Mouse (Mus musculus): ENCODE results near the gene Tcp10c. TPM values are rescaled to one million over a fixed set of nuclear protein-coding genes. Genes with fewer than 3 reads are reported as not detected.
A peak's percentile ranks its signal among the peaks of the same experiment; 100 is the strongest.
"Not testable (repeated sequence)": the region's sequence is repeated elsewhere in the genome, so short reads cannot be mapped to it uniquely, and the experiment has no call there.

Gene Tcp10c
- polyA plus RNA-seq, 1 experiment from 2014 or later: not detected

DNA sequence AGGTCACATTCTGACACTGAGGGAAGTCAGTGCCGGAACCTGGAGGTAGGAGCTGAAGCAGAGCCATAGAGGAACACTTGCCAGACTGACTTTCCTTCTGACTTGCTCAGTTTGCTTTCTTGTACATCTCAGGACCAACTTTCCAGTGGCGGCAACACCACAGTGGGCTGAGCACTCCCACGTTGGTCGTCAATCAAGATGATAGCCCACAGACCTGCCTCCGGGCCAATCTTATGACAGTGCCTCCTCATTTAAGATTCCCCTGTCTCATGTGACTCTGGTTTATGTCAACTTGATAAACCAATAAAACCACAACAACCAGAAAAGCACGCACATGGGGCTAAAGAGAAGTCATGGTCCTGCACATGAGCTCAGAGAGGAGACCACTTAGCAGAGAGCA lies 52.3 kb downstream of the Tcp10c start:
- H3K4me2 ChIP-seq; H3K36me3 ChIP-seq (ENCODE audit: control insufficient read depth, insufficient read depth, low read length); H3K9me3 ChIP-seq (ENCODE audit: control insufficient read depth, low read length); DNase-seq (ENCODE audit: low spot score, missing footprints); H3K27ac ChIP-seq (ENCODE audit: low read depth, low read length); ATAC-seq (ENCODE audit: low FRiP score); H3K27me3 ChIP-seq (ENCODE audit: control insufficient read depth, insufficient read depth, low read length); H3K9ac ChIP-seq (ENCODE audit: low read length); H3K4me1 ChIP-seq (ENCODE audit: control insufficient read depth, insufficient read depth, low read length); H3K4me3 ChIP-seq (ENCODE audit: low read depth, low read length): not testable (repeated sequence)
- 95% methylated on average over 5 of the region's 6 CpGs for WGBS

GRCm38 (mm10) chr17:13407621-13408256 lies 53.4 kb downstream of the Tcp10c start:
- not testable (repeated sequence) for H3K4me3 ChIP-seq (ENCODE audit: low read depth, low read length); H3K36me3 ChIP-seq (ENCODE audit: control insufficient read depth, insufficient read depth, low read length); H3K27ac ChIP-seq (ENCODE audit: low read depth, low read length); DNase-seq (ENCODE audit: low spot score, missing footprints); H3K4me2 ChIP-seq; H3K4me1 ChIP-seq (ENCODE audit: control insufficient read depth, insufficient read depth, low read length); H3K9me3 ChIP-seq (ENCODE audit: control insufficient read depth, low read length); H3K27me3 ChIP-seq (ENCODE audit: control insufficient read depth, insufficient read depth, low read length); H3K9ac ChIP-seq (ENCODE audit: low read length)
- 89% methylated on average over 3 of the region's 4 CpGs for WGBS
- ATAC-seq (ENCODE audit: low FRiP score): peak; percentile 42; the same call in 1 of the 2 replicates

DNA sequence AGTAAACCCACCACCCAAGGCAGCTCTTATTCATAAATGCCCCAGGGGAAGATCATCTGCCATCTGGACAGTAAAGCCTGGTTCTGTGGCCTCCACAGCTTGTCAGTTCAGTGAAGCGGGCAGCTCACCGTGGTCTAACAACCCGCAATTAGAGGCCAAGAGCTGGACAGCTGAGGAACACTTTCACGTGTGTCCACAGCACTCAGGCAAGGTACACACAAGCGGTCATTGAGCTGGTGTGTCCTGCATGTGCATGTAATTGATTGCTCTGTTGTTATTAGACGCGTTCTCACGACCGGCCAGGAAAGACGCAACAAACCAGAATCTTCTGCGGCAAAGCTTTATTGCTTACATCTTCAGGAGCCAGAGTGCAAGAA lies 53.9 kb downstream of the Tcp10c start:
- not testable (repeated sequence) for H3K9me3 ChIP-seq (ENCODE audit: control insufficient read depth, low read length); DNase-seq (ENCODE audit: low spot score, missing footprints); H3K36me3 ChIP-seq (ENCODE audit: control insufficient read depth, insufficient read depth, low read length); H3K4me3 ChIP-seq (ENCODE audit: low read depth, low read length); ATAC-seq (ENCODE audit: low FRiP score); H3K27ac ChIP-seq (ENCODE audit: low read depth, low read length); H3K4me2 ChIP-seq; H3K27me3 ChIP-seq (ENCODE audit: control insufficient read depth, insufficient read depth, low read length); H3K9ac ChIP-seq (ENCODE audit: low read length); H3K4me1 ChIP-seq (ENCODE audit: control insufficient read depth, insufficient read depth, low read length)
- 96% methylated on average over 8 of the region's 11 CpGs for WGBS

GRCm38 (mm10) chr17:13421022-13421591 lies 66.7 kb downstream of the Tcp10c start:
- 0 out of 2 replicates have a peak, but pooled peaks have one; percentile 33 for ATAC-seq (ENCODE audit: low FRiP score)
- peak; percentile 8 for DNase-seq (ENCODE audit: low spot score, missing footprints)
- H3K36me3 ChIP-seq (ENCODE audit: control insufficient read depth, insufficient read depth, low read length); H3K4me1 ChIP-seq (ENCODE audit: control insufficient read depth, insufficient read depth, low read length); H3K27me3 ChIP-seq (ENCODE audit: control insufficient read depth, insufficient read depth, low read length); H3K4me2 ChIP-seq; H3K27ac ChIP-seq (ENCODE audit: low read depth, low read length); H3K9ac ChIP-seq (ENCODE audit: low read length); H3K4me3 ChIP-seq (ENCODE audit: low read depth, low read length); H3K9me3 ChIP-seq (ENCODE audit: control insufficient read depth, low read length): not testable (repeated sequence)
- WGBS: 90% methylated on average over 9 of the region's 12 CpGs

GRCm38 (mm10) chr17:13422638-13423037 lies 68.3 kb downstream of the Tcp10c start:
- H3K27ac ChIP-seq (ENCODE audit: low read depth, low read length); H3K9ac ChIP-seq (ENCODE audit: low read length); H3K36me3 ChIP-seq (ENCODE audit: control insufficient read depth, insufficient read depth, low read length); H3K4me2 ChIP-seq; H3K4me1 ChIP-seq (ENCODE audit: control insufficient read depth, insufficient read depth, low read length); H3K27me3 ChIP-seq (ENCODE audit: control insufficient read depth, insufficient read depth, low read length); H3K9me3 ChIP-seq (ENCODE audit: control insufficient read depth, low read length); ATAC-seq (ENCODE audit: low FRiP score); DNase-seq (ENCODE audit: low spot score, missing footprints); H3K4me3 ChIP-seq (ENCODE audit: low read depth, low read length): not testable (repeated sequence)
- 87% methylated on average over 5 of the region's 5 CpGs for WGBS

- H3K27me3 ChIP-seq (ENCODE audit: control insufficient read depth, insufficient read depth, low read length); H3K36me3 ChIP-seq (ENCODE audit: control insufficient read depth, insufficient read depth, low read length); H3K4me3 ChIP-seq (ENCODE audit: low read depth, low read length); H3K4me2 ChIP-seq; H3K4me1 ChIP-seq (ENCODE audit: control insufficient read depth, insufficient read depth, low read length); H3K27ac ChIP-seq (ENCODE audit: low read depth, low read length); H3K9me3 ChIP-seq (ENCODE audit: control insufficient read depth, low read length); H3K9ac ChIP-seq (ENCODE audit: low read length): not testable (repeated sequence)
- peak; percentile 47; the same call in 1 of the 2 replicates for ATAC-seq (ENCODE audit: low FRiP score)
- WGBS: 66% methylated on average over 8 of the region's 8 CpGs
- peak; percentile 19 for DNase-seq (ENCODE audit: low spot score, missing footprints)
Observed at GRCm38 (mm10) chr17:13423373-13424024, 69.1 kb downstream of the Tcp10c start.

DNA sequence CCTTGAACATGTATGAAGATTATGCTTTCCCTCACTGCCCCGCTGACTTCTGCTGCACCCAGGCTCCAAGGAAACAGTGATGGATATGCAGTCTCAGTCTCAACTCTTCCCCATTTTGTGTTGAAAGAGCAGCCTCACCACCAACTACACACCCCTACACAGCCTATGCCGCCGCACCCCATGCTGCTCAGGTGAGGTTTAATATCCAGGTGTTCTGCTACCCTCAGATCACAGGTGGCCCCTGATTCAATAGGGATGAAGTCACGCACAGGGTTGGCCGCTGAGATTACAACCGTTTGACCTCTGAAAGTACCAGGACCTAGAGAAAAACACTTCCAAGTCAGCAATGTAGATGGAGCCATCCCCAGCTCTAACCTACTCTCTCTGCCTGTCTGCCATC lies 69.9 kb downstream of the Tcp10c start:
- 0 out of 2 replicates have a peak, but pooled peaks have one; percentile 7 for ATAC-seq (ENCODE audit: low FRiP score)

GRCm38 (mm10) chr17:13425694-13426093 lies 71.3 kb downstream of the Tcp10c start:
- not testable (repeated sequence) for H3K4me2 ChIP-seq; DNase-seq (ENCODE audit: low spot score, missing footprints); H3K9me3 ChIP-seq (ENCODE audit: control insufficient read depth, low read length); H3K27me3 ChIP-seq (ENCODE audit: control insufficient read depth, insufficient read depth, low read length); H3K27ac ChIP-seq (ENCODE audit: low read depth, low read length); H3K36me3 ChIP-seq (ENCODE audit: control insufficient read depth, insufficient read depth, low read length); H3K4me3 ChIP-seq (ENCODE audit: low read depth, low read length); H3K9ac ChIP-seq (ENCODE audit: low read length); H3K4me1 ChIP-seq (ENCODE audit: control insufficient read depth, insufficient read depth, low read length)
- WGBS: 79% methylated on average over 2 of the region's 5 CpGs
- peak; percentile 54 for ATAC-seq (ENCODE audit: low FRiP score)

More for the DNA sequence above, 69.9 kb downstream of the Tcp10c start:
- not testable (repeated sequence) for H3K9me3 ChIP-seq (ENCODE audit: control insufficient read depth, low read length); H3K9ac ChIP-seq (ENCODE audit: low read length); H3K4me3 ChIP-seq (ENCODE audit: low read depth, low read length); H3K36me3 ChIP-seq (ENCODE audit: control insufficient read depth, insufficient read depth, low read length); H3K27me3 ChIP-seq (ENCODE audit: control insufficient read depth, insufficient read depth, low read length); H3K4me2 ChIP-seq; H3K4me1 ChIP-seq (ENCODE audit: control insufficient read depth, insufficient read depth, low read length); H3K27ac ChIP-seq (ENCODE audit: low read depth, low read length)
- peak; percentile 35 for DNase-seq (ENCODE audit: low spot score, missing footprints)
- 92% methylated on average over 6 of the region's 6 CpGs for WGBS

- not testable (repeated sequence) for DNase-seq (ENCODE audit: low spot score, missing footprints); H3K4me1 ChIP-seq (ENCODE audit: control insufficient read depth, insufficient read depth, low read length); H3K9me3 ChIP-seq (ENCODE audit: control insufficient read depth, low read length); H3K27ac ChIP-seq (ENCODE audit: low read depth, low read length); H3K36me3 ChIP-seq (ENCODE audit: control insufficient read depth, insufficient read depth, low read length); H3K9ac ChIP-seq (ENCODE audit: low read length); H3K4me3 ChIP-seq (ENCODE audit: low read depth, low read length); H3K4me2 ChIP-seq; H3K27me3 ChIP-seq (ENCODE audit: control insufficient read depth, insufficient read depth, low read length); ATAC-seq (ENCODE audit: low FRiP score)
- 79% methylated on average over 4 of the region's 6 CpGs for WGBS
Observed at GRCm38 (mm10) chr17:13426508-13426907, 72.1 kb downstream of the Tcp10c start.
